Mouse (Mus musculus) G1E (cell line): ENCODE data around the gene Fam227b.

ENCODE experiments used
- CTCF ChIP-seq: IDR thresholded peaks from 2 replicates; pipeline ENCODE4 v1.5.1; 2012; ENCODE audit warnings: low read depth, low read length, inconsistent platforms, mixed read lengths
- GATA1 ChIP-seq: IDR thresholded peaks from 2 replicates; pipeline ENCODE4 v1.6.1; 2012; ENCODE audit warnings: borderline replicate concordance, low read length, inconsistent platforms, mixed read lengths
- GATA2 ChIP-seq: IDR thresholded peaks from 2 replicates; pipeline ENCODE4 v1.6.1; 2012; ENCODE audit warnings: low read depth, low read length, inconsistent platforms, borderline replicate concordance
- POLR2AphosphoS5 ChIP-seq: IDR thresholded peaks from 2 replicates; pipeline ENCODE4 v1.6.1; 2012; ENCODE audit warnings: low read depth, low read length, inconsistent platforms; ENCODE audit not compliant: insufficient replicate concordance
- TAL1 ChIP-seq: conservative IDR thresholded peaks from 2 replicates; pipeline ENCODE4 v1.6.1; 2012; ENCODE audit warnings: low read depth, low read length, inconsistent platforms, mixed read lengths

GRCm38 (mm10) chr2:126045621-126046020 is 106.2 kb downstream of the Fam227b start:
- TF ChIP-seq CTCF (no peak), TAL1 (no peak), GATA1 (no peak), GATA2 (no peak), POLR2AphosphoS5 (no peak)
